Mouse (Mus musculus): Measurements from ENCODE around the gene Pde4b.

DNA sequence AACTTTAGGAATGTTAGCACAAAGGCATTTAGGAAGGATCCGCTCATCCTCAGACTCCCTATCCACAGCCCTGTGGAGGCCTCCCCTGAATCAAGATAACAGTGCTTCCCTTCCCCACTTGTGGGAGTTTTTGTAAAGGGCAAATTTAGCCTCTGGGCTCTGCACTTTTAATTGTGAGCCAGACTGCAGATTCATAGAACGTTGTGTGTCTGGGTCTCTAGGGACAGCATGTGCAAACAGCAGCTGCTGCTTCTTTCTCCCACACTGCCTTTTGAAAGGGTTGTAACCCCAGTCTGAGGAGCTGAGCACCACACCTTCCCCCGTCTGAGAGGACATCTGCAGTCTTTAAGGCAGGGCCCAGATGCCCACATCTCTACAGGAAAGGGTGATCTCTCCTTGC, 544.3 kb downstream of the Pde4b start:
- TF ChIP-seq CTCF (conservative IDR thresholded peaks at IDR 0.05; ENCODE audit: insufficient read depth, insufficient read length, low read depth, low read length) (no peak), POLR2A (IDR thresholded peaks at IDR 0.05; ENCODE audit: low read depth, low read length) (no peak)

Measured in kidney, adult 2 months (tissue).